Mouse (Mus musculus): ENCODE measurements around the gene Chrm1.
A peak's percentile ranks its signal among the peaks of the same experiment; 100 is the strongest.

The Chrm1 gene

GRCm38 (mm10) chr19:8663360-8663839 is at the start of gene Chrm1:
Gene Chrm1 (plus strand): TSS chr19:8663789.
- no peak for DNase-seq (ENCODE audit: low read depth)

DNA sequence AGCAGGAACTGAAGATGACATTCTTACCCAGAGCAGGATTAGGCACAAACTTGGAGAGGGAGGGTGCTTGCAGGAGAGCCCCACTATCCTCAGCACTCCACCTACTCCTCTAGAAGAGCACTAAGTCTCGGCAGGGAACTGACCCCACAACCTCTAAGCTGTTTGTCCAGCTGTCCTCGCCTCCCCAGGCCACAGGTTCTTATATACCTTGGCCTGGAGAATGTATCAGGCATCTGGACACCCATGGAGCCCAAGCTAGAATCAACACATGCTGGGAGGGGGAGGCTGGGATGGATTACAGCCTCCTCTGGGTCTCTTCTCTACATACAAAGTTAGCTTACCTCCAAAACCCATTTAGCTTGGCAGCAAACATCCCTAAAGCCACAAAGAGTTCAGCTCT is 49.2 kb upstream of the Chrm1 start:
- DNase-seq (ENCODE audit: low read depth) = no peak

DNA sequence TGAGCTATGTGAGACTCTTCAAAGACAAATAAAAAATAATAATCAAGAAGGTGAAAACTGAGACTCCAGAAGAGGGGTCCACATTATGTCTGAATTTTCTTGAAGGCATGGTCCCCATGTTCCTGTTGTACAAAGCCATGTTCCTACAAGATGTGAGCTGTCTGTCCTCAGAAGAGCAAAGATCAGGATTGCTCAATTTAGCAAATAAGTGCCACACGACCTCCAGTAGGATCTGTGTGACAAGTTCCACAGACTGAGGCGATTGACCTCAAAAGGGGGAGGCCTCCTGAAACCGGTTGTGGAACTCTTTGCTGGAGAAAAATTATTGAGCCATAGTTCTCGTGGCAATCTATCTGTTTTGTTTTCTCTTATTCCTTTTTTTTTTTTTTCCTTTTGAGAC is 47.3 kb upstream of the Chrm1 start:
- DNase-seq (ENCODE audit: low read depth) = no peak

DNA sequence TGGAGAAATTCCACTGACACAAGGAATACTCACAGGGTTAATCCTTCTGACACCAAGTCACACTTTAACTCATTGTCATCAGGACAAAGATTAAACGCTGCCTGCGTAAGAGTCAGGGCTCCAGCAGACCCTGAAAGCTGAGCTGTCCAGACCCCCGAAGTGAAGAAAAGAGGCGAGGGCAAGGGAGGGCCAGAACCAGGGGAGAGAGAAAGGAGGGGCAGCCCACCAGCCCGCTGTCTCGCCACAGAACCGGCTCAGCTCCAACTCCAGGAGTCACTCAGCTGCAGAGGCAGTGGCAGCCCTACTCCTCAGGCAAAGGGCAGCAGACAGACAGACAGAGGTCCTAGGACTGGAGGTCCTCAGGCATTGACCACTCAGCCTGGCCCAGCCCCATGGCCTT is 45.7 kb upstream of the Chrm1 start, which contains the start of gene Slc22a6:
Gene Slc22a6 (plus strand): TSS at position 136 of the 400 bp plus-strand sequence.
- no peak for DNase-seq (ENCODE audit: low read depth)

DNA sequence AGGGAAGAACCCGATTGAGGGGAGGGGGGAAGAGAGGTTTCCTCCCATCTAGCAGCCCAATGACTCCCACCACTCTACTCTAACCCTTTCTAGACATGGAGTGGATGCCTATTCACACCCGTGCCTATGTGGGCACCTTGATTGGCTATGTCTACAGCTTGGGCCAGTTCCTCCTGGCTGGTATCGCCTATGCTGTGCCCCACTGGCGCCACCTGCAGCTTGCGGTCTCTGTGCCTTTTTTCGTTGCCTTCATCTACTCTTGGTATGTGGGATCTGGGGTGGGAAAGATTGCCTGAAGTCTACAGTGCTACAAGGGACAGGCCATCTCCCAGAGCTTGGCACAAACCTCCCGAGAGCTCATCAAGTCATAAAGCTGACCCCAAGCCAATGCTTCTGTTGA is 42.5 kb upstream of the Chrm1 start:
- DNase-seq (ENCODE audit: low read depth) = no peak

GRCm38 (mm10) chr19:8630249-8630648 is 33.3 kb upstream of the Chrm1 start:
- DNase-seq (ENCODE audit: low read depth) = no peak

DNA sequence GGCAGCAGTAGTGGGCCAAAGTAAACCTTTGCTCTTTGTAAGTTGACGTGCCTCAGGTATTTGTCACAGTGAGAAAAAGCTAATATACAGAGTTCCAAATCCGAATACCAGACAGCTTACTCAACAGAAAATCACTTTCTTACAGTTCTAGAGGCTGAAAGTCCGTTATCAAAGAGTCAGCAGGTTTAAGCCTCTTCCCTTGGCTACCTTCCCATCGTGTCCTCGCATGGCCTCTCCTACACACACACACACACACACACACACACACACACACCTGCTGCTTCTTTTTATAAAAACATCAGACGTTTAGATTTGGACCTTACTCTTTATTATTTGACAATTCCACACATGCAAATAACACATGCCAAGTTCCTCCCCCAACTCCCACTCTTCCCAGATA is 32.8 kb upstream of the Chrm1 start:
- no peak for DNase-seq (ENCODE audit: low read depth)

- no peak for DNase-seq (ENCODE audit: low read depth)
Measured at GRCm38 (mm10) chr19:8632029-8632428, 31.6 kb upstream of the Chrm1 start.

GRCm38 (mm10) chr19:8642086-8642485 is 21.5 kb upstream of the Chrm1 start:
- DNase-seq (ENCODE audit: low read depth) = no peak

DNA sequence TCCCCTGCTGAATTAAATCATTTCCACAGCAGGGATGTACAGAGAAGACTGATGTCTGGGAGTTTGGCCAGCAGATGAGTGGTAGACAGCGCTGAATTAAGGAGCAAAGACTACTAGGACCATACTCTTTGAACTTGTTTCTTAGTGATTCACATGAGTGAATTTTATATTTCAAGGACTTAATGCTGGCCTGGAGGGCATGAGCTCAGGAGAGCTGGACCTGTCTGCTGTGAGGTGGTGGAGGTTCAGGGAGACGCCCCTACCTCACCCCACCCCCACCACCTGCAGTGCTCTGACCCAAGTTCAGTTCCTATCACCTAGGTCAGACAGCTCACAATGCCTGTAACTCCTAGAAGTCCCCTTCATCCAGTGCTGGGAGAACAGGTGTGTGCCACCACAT is 17.2 kb upstream of the Chrm1 start:
- DNase-seq (ENCODE audit: low read depth) = no peak

DNA sequence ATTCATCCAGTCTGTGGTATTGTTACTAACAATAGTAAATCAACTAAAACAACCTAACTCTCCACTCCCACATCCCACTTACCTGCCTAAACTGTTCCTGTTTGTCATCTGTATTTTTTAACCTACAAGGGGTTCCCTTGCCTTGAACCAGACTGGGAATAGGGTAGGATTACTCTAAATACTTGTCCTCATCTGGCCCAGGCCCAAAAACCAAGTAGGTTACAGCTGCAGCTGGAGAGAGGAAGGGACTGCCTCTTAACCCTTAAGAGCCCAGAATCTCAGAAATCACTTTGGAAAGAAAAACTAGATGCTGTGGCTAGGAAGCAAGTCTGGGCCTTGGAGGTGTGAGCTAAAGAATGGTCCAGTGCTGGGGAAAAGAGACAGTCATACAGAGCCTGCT is 7.8 kb upstream of the Chrm1 start:
- no peak for DNase-seq (ENCODE audit: low read depth)

GRCm38 (mm10) chr19:8656341-8656740 is 7.2 kb upstream of the Chrm1 start:
- no peak for DNase-seq (ENCODE audit: low read depth)

DNA sequence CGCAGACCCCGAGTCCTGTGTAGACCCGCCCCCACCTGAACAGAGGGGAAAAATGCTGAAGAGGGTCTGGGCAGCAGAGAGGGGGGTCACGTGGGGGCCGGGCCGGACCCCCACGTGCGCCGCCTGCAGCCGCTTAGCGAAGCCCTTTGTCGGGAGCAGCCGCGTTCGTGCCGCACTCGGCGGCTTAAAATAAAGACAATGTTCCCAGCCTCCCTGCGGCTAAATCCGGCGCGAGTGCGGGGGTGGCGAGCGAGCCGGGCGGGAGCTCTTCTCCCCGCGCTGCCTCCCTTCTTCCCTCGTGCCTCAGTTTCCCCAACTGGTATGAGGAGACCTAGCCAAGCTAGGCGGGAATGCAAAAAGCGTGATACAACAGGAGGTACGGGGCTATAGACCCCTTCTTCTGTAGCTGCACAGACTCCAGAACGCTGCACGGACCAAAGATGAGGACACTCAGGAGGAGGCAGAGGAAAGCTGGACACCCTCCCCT is 1.7 kb upstream of the Chrm1 start:
- DNase-seq (ENCODE audit: low read depth) = no peak

- peak; percentile 59 for DNase-seq (ENCODE audit: low read depth)
Measured at GRCm38 (mm10) chr19:8662337-8662736, 1.3 kb upstream of the Chrm1 start.

DNA sequence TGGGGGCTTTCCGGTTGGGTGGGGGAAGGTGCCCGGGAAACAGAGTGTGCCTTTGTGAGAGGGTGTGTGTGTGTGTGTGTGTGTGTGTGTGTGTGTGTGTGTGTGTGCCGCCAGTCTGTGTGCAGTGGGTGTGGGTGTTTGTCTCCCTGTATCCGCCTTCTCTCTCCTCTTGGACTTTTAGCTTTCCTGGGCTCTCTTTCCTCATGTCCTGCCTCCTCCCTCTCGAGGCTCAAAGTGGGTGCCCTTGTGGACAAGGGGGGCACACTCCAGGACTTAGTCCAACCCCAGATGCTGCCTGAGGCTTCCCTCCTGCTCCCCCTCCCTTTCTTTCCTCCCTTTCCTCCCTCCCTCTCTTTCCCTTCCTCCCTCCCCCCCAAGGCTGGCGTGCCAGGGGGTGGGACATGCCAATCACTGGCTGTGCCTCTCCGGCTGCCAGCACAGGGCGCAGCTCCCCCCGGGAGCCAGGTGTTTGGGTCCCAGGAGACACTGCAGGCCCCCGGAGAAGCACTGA is 377 bp downstream of the Chrm1 start:
- DNase-seq (ENCODE audit: low read depth) = no peak

DNA sequence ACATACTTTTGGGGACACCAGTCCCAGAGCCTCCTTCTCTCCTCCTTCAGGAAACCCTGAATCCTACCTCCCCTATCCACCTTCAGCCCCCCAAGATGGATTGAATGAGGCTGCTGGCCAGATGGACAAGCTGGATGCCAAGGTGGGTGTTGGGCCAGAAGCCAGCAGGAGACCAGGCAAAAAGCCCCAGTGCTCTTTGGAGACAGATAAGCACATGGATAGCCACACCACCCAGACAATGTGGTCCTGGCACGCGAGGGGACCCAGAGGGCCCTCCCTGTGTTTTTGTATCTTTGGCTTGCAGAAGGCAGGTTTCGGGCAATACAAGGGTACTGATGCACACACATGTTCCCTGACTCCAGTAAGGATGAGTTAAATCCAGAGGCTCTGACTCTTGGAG is 1.3 kb downstream of the Chrm1 start:
- no peak for DNase-seq (ENCODE audit: low read depth)

- no peak for DNase-seq (ENCODE audit: low read depth)
Measured at GRCm38 (mm10) chr19:8665746-8666145, 2.2 kb downstream of the Chrm1 start.

GRCm38 (mm10) chr19:8672859-8673258 is 9.3 kb downstream of the Chrm1 start:
- DNase-seq (ENCODE audit: low read depth) = no peak

- DNase-seq (ENCODE audit: low read depth) = no peak
Measured at GRCm38 (mm10) chr19:8673336-8674063, 9.9 kb downstream of the Chrm1 start.

GRCm38 (mm10) chr19:8679031-8679779 is 15.6 kb downstream of the Chrm1 start:
- no peak for DNase-seq (ENCODE audit: low read depth)

- no peak for DNase-seq (ENCODE audit: low read depth)
Measured at GRCm38 (mm10) chr19:8681633-8682362, 18.2 kb downstream of the Chrm1 start.

DNA sequence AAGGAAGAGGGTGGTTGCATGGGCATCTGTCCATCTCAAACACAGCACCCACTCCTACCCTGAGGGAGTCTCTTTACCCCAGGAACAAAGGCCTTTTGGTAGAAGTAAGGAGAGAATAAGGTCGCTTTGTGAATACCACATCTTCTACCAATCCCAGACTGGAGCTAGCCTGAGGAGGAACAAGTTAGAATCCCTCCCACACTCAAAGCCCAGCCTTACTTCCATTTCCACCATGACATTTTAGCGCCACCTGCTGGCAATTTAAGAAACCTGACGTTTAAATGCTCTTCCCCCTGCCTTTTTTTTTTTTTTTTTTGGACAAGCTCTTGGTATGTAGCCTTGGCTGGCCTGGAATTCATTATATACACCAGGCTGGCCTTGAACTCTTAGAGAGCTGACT is 19.4 kb downstream of the Chrm1 start:
- DNase-seq (ENCODE audit: low read depth) = peak; percentile 87
